Mouse (Mus musculus) forebrain, embryonic 12.5 days (tissue): ENCODE data around the gene Sost. TPM values are rescaled to one million over a fixed set of nuclear protein-coding genes. Genes with fewer than 3 reads are reported as not detected.

ENCODE experiments used
- ATAC-seq: fragments of 200-750 bp; cut with Nextera tagmentation; 2 replicates; pipeline ENCODE4 v1.8.0; 2017; ENCODE audit warnings: moderate TSS enrichment; ENCODE audit not compliant: low FRiP score
- H3K27ac ChIP-seq: fragments of 300-500 bp; sonication (generic); 2 replicates; pipeline ENCODE4 v1.5.1; 2016; ENCODE audit warnings: mild to moderate bottlenecking
- H3K27me3 ChIP-seq: fragments of 300-500 bp; sonication (generic); 2 replicates; pipeline ENCODE4 v1.6.1; 2016; ENCODE audit warnings: mild to moderate bottlenecking
- H3K36me3 ChIP-seq: fragments of 300-500 bp; sonication (generic); replicated peaks from 2 replicates; pipeline ENCODE4 v1.6.1; 2016; ENCODE audit warnings: mild to moderate bottlenecking
- H3K4me1 ChIP-seq: fragments of 300-500 bp; sonication (generic); 2 replicates; pipeline ENCODE4 v1.6.1; 2016
- H3K4me2 ChIP-seq: fragments of 300-500 bp; sonication (generic); 2 replicates; pipeline ENCODE4 v1.6.1; 2016; ENCODE audit warnings: mild to moderate bottlenecking, moderate library complexity
- H3K4me3 ChIP-seq: fragments of 300-500 bp; sonication (generic); replicated peaks from 2 replicates; pipeline ENCODE4 v1.5.1; 2016; ENCODE audit warnings: mild to moderate bottlenecking
- H3K9ac ChIP-seq: fragments of 300-500 bp; sonication (generic); 2 replicates; pipeline ENCODE4 v1.6.1; 2016; ENCODE audit warnings: mild to moderate bottlenecking
- H3K9me3 ChIP-seq: fragments of 300-500 bp; sonication (generic); 2 replicates; pipeline ENCODE4 v1.6.1; 2016
- WGBS: fragments of 180-500 bp; shearing (Covaris S2); methylation state at CpG from one replicate; pipeline ENCODE4 v1.1.7; 2016; 5-methylcytosine and 5-hydroxymethylcytosine counted together
- polyA plus RNA-seq: library from polyadenylated mRNA; unstranded; fragments of >200 nt; fragmentation: Nextera tagmentation; extraction: Ambion mirVana; gene quantifications from 2 replicates; pipeline ENCODE4 v1.2.1, GENCODE M21; 2016

Gene Sost
- polyA plus RNA-seq, 1 experiment from 2014 or later = 0.09 TPM

- H3K36me3 ChIP-seq = 0 out of 2 replicates have a peak, but pooled peaks cover 3% of the 10 kb centered on the region
- peaks cover 27% of the 10 kb centered on the region for H3K4me1 ChIP-seq
- H3K9ac ChIP-seq = no peak overlapping the region
- H3K4me2 ChIP-seq = no peak overlapping the region
- 87% methylated on average over 12 of the region's 12 CpGs for WGBS
- peaks cover 10% of the 10 kb centered on the region for H3K27me3 ChIP-seq
- no peaks in the 10 kb centered on the region for H3K9me3 ChIP-seq
- H3K4me3 ChIP-seq = no peak overlapping the region
- H3K27ac ChIP-seq = no peak overlapping the region
- no peak for ATAC-seq
These were observed 15.0 kb upstream of the Sost start for GRCm38 (mm10) chr11:101981850-101982249.

DNA sequence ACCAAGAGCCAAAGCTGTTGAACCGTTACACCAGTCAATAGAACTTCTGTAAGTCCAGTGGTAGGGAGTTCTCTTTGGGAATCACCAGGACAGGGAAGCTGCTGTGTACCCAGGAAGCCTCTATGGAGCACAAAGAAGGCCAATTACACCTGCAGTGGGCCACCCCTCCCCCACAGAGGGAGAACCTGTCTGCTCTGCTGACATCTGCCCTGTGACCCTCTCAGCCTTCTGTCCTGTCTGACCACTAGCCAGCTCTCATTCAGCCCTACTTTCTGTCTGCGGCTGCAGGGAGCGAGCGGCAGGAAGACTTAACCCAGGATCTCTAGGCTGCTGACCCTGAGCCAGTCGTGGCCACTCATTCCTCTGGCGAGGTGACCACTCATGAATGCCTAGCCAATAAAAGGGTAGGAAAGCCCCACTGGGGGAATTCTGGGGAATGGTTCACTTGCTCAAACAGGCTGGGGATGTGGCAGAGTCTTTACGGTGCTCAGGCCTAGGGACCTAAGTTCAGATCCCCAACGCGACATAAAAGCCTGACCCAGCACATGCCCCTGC lies 13.9 kb upstream of the Sost start:
- no peak overlapping the region for H3K4me2 ChIP-seq
- 73% methylated on average over 9 of the region's 9 CpGs for WGBS
- 0 out of 2 replicates have a peak, but pooled peaks cover 3% of the 10 kb centered on the region for H3K36me3 ChIP-seq
- no peak overlapping the region for H3K27ac ChIP-seq
- ATAC-seq = no peak
- no peak overlapping the region for H3K9ac ChIP-seq
- no peaks in the 10 kb centered on the region for H3K9me3 ChIP-seq
- H3K4me3 ChIP-seq = no peak overlapping the region
- peaks cover 5% of the 10 kb centered on the region for H3K27me3 ChIP-seq
- H3K4me1 ChIP-seq = peaks cover 22% of the 10 kb centered on the region

DNA sequence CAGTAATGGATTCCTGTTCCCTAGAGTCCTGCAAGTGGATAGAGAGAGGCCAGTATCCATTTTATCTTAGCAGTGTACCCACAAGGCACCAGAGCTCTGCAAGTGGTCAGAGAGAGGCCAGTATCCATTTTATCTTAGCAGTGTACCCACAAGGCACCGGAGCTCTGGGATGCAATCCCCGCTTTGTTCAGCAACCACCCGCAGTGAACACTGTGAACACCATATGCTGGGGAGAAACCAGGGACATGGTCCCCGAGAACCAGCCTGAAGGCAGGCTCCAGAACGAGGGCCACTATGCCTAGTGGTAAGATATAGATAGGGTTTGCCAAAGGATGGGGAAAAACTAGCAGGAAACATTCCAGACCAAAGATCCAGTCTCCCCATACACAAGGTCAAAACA lies 12.3 kb upstream of the Sost start:
- ATAC-seq = no peak
- no peak overlapping the region for H3K4me2 ChIP-seq
- no peak overlapping the region for H3K4me3 ChIP-seq
- no peak overlapping the region for H3K27ac ChIP-seq
- no peaks in the 10 kb centered on the region for H3K27me3 ChIP-seq
- H3K36me3 ChIP-seq = 0 out of 2 replicates have a peak, but pooled peaks cover 7% of the 10 kb centered on the region
- WGBS = 93% methylated on average over 5 of the region's 5 CpGs
- H3K9ac ChIP-seq = no peak overlapping the region
- peaks cover 13% of the 10 kb centered on the region for H3K4me1 ChIP-seq
- no peaks in the 10 kb centered on the region for H3K9me3 ChIP-seq

GRCm38 (mm10) chr11:101976949-101977348 lies 10.1 kb upstream of the Sost start:
- no peak for ATAC-seq
- Histone ChIP-seq H3K27ac (no peak overlapping the region), H3K9ac (no peak overlapping the region), H3K9me3 (no peaks in the 10 kb centered on the region), H3K4me1 (peaks cover 4% of the 10 kb centered on the region; the same call in 1 of the 2 replicates), H3K4me3 (no peak overlapping the region), H3K4me2 (no peak overlapping the region), H3K36me3 (0 out of 2 replicates have a peak, but pooled peaks cover 7% of the 10 kb centered on the region), H3K27me3 (no peaks in the 10 kb centered on the region)
- 94% methylated on average over 7 of the region's 7 CpGs for WGBS

- H3K9ac ChIP-seq = no peak overlapping the region
- 57% methylated on average over 9 of the region's 9 CpGs for WGBS
- H3K36me3 ChIP-seq = 0 out of 2 replicates have a peak, but pooled peaks cover 7% of the 10 kb centered on the region
- H3K4me1 ChIP-seq = peaks cover 4% of the 10 kb centered on the region; the same call in 1 of the 2 replicates
- ATAC-seq = no peak
- H3K4me2 ChIP-seq = no peak overlapping the region
- no peak overlapping the region for H3K27ac ChIP-seq
- H3K9me3 ChIP-seq = no peaks in the 10 kb centered on the region
- H3K4me3 ChIP-seq = no peak overlapping the region
- no peaks in the 10 kb centered on the region for H3K27me3 ChIP-seq
These were observed 8.1 kb upstream of the Sost start for GRCm38 (mm10) chr11:101974923-101975322.

DNA sequence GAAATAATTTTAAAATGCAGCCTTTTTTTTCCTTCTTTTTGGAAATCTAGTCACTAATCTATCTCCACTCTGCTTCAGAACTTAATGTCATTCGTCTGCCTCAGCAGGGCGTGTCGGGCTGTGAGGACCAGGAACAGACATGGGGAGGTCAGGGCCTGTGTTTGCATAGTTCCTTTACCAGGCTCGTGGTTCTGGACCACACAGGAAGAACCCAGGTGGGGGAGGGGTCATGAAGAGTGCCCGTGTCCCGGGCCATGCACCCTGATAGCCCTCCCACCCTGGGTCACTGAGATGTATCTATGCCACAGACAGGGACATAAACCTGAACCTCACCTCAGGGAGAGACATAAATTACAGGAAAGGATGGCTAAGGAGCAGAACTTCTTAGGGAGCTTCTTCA lies 7.4 kb upstream of the Sost start:
- no peak overlapping the region for H3K4me2 ChIP-seq
- H3K27me3 ChIP-seq = no peaks in the 10 kb centered on the region
- H3K4me1 ChIP-seq = peaks cover 4% of the 10 kb centered on the region; the same call in 1 of the 2 replicates
- no peaks in the 10 kb centered on the region for H3K9me3 ChIP-seq
- H3K27ac ChIP-seq = no peak overlapping the region
- no peak for ATAC-seq
- 0 out of 2 replicates have a peak, but pooled peaks cover 6% of the 10 kb centered on the region for H3K36me3 ChIP-seq
- no peak overlapping the region for H3K4me3 ChIP-seq
- 69% methylated on average over 6 of the region's 6 CpGs for WGBS
- H3K9ac ChIP-seq = no peak overlapping the region

DNA sequence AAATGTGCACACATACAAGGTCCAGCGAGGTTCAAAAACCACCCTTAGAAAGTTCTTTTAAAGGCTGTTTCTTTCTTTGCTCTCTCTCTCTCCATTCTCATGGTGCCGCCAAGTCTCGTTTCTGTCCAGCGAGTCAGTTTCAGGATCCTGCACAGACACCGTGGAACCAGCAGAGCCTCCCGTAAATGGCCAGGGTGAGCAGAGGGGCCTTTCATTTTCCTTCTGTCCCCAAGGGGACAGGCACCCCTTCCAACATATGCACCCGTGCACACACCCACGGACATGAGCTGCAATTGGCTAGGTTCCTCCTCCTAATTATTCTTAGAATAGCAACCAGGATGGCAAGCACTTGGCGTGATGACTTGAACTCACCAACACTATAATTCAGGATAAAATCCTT lies 6.7 kb upstream of the Sost start:
- no peaks in the 10 kb centered on the region for H3K27me3 ChIP-seq
- H3K9me3 ChIP-seq = no peaks in the 10 kb centered on the region
- 85% methylated on average over 9 of the region's 9 CpGs for WGBS
- no peak overlapping the region for H3K4me2 ChIP-seq
- peaks cover 6% of the 10 kb centered on the region for H3K4me1 ChIP-seq
- H3K36me3 ChIP-seq = 0 out of 2 replicates have a peak, but pooled peaks cover 4% of the 10 kb centered on the region
- no peak for ATAC-seq
- H3K9ac ChIP-seq = no peak overlapping the region
- no peak overlapping the region for H3K4me3 ChIP-seq
- no peak overlapping the region for H3K27ac ChIP-seq

- ATAC-seq = no peak
- H3K4me3 ChIP-seq = no peak overlapping the region
- H3K4me1 ChIP-seq = peaks cover 9% of the 10 kb centered on the region
- H3K4me2 ChIP-seq = no peak overlapping the region
- H3K27me3 ChIP-seq = peaks cover 7% of the 10 kb centered on the region
- 0 out of 2 replicates have a peak, but pooled peaks cover 4% of the 10 kb centered on the region for H3K36me3 ChIP-seq
- H3K9ac ChIP-seq = no peak overlapping the region
- H3K27ac ChIP-seq = no peak overlapping the region
- 90% methylated on average over 5 of the region's 5 CpGs for WGBS
- no peaks in the 10 kb centered on the region for H3K9me3 ChIP-seq
These were observed 5.8 kb upstream of the Sost start for GRCm38 (mm10) chr11:101972651-101973050.

DNA sequence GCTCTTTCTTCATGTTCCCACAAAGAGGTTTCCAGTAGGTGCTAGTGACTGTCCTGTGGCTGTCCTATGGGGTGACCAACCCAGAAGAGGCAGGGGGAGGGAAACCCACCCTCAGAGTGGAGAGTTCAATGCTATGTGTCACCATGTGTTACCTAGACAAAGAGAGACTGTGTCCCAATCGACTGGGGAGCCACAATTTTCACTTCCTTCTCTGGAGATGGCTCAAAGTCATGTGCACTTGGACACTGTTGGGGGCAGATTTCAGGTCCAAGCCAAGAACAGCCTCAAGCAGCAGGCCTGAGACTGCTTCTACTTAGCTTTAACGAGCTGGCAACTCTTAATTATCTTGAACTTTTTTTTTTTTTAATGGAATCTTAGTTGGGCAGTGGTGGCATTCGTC lies 5.3 kb upstream of the Sost start:
- no peak overlapping the region for H3K9ac ChIP-seq
- no peaks in the 10 kb centered on the region for H3K9me3 ChIP-seq
- H3K4me1 ChIP-seq = peaks cover 9% of the 10 kb centered on the region
- H3K4me2 ChIP-seq = no peak overlapping the region
- no peak overlapping the region for H3K4me3 ChIP-seq
- no peak for ATAC-seq
- no peak overlapping the region for H3K27ac ChIP-seq
- 0 out of 2 replicates have a peak, but pooled peaks cover 4% of the 10 kb centered on the region for H3K36me3 ChIP-seq
- 70% methylated on average over 3 of the region's 3 CpGs for WGBS
- peaks cover 13% of the 10 kb centered on the region for H3K27me3 ChIP-seq

DNA sequence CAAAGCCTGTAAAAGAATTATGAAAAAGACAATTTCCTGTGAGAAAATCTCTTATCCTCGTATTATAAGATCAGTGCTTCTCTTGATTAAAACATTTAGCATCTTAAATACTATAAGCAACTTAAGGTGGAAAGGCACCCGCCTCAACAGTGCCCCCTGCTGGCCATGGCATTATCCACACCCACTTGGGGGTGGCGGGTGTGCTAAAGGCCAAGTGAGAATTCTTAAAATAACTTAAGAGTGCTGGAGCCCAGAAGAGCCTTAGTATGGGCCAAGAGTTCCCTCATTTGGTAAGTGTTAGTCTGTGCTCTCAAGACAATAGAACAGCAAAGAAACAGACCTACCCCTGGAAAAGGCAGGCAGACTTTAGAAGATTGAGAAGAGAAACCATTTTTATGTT lies 4.6 kb upstream of the Sost start:
- no peak for ATAC-seq
- no peak overlapping the region for H3K9ac ChIP-seq
- WGBS = 43% methylated on average over 3 of the region's 3 CpGs
- 0 out of 2 replicates have a peak, but pooled peaks cover 4% of the 10 kb centered on the region for H3K36me3 ChIP-seq
- H3K9me3 ChIP-seq = no peaks in the 10 kb centered on the region
- H3K27ac ChIP-seq = no peak overlapping the region
- peaks cover 19% of the 10 kb centered on the region for H3K27me3 ChIP-seq
- H3K4me2 ChIP-seq = no peak overlapping the region
- peaks cover 15% of the 10 kb centered on the region for H3K4me1 ChIP-seq
- H3K4me3 ChIP-seq = no peak overlapping the region

DNA sequence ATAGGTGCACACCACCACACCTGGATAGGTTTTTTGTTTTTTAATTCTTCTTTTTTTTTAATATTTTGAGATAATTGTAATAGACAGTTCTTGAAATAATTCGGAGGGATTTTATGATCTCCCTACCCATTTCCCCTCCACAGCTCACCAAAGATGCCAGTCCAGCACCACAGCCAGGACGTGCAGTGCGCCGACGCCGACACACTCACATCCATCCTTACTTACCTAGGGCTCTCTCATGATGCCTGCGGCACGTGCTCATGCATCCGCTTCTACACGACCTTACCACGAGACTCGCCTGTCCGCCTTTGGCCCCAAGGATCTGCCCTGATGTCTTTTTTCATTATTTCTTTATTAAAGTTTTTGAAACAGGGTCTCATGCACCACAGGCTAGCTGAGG lies 3.0 kb upstream of the Sost start:
- H3K4me3 ChIP-seq = no peak overlapping the region
- no peaks in the 10 kb centered on the region for H3K9me3 ChIP-seq
- ATAC-seq = no peak
- H3K36me3 ChIP-seq = 0 out of 2 replicates have a peak, but pooled peaks cover 4% of the 10 kb centered on the region
- H3K4me2 ChIP-seq = no peak overlapping the region
- no peak overlapping the region for H3K27ac ChIP-seq
- H3K4me1 ChIP-seq = peaks cover 18% of the 10 kb centered on the region
- WGBS = 81% methylated on average over 13 of the region's 13 CpGs
- H3K9ac ChIP-seq = no peak overlapping the region
- peaks cover 35% of the 10 kb centered on the region for H3K27me3 ChIP-seq

DNA sequence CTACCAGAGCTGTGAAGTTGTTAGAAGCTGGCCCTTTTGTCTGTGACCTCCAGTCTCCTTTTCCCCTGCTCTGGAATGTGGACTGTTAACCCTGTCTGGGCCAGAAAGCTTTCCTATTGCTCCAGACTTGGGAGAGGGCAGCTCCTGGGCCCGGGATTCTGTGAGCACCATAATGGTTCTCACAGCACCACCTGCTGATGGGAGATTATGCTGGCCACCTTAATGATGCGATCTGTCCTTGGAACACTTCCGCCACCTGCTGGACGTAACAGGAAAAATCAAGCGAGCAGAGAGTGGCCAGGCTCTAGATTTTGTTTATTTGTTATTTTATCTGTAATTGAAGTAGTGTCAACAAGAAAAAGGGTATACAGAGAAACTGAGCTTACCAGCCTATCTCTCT lies 2.0 kb upstream of the Sost start:
- no peak overlapping the region for H3K9ac ChIP-seq
- H3K36me3 ChIP-seq = no peaks in the 10 kb centered on the region
- WGBS = 0% methylated on average over 5 of the region's 5 CpGs
- H3K9me3 ChIP-seq = no peaks in the 10 kb centered on the region
- peaks cover 46% of the 10 kb centered on the region for H3K27me3 ChIP-seq
- H3K27ac ChIP-seq = no peak overlapping the region
- H3K4me3 ChIP-seq = no peak overlapping the region
- H3K4me2 ChIP-seq = no peak overlapping the region
- peaks cover 29% of the 10 kb centered on the region for H3K4me1 ChIP-seq
- peak; percentile 69; the same call in 1 of the 2 replicates for ATAC-seq

GRCm38 (mm10) chr11:101968311-101968710 lies 1.5 kb upstream of the Sost start:
- peaks cover 50% of the 10 kb centered on the region for H3K27me3 ChIP-seq
- WGBS = 13% methylated on average over 7 of the region's 7 CpGs
- H3K27ac ChIP-seq = no peak overlapping the region
- no peak overlapping the region for H3K4me3 ChIP-seq
- no peaks in the 10 kb centered on the region for H3K9me3 ChIP-seq
- no peak overlapping the region for H3K9ac ChIP-seq
- H3K4me2 ChIP-seq = no peak overlapping the region
- no peaks in the 10 kb centered on the region for H3K36me3 ChIP-seq
- H3K4me1 ChIP-seq = peaks cover 34% of the 10 kb centered on the region
- no peak for ATAC-seq
